Mouse (Mus musculus): ENCODE data around the gene Glp2r. TPM values are rescaled to one million over a fixed set of nuclear protein-coding genes. Genes with fewer than 3 reads are reported as not detected.

The Glp2r gene
- 0.20 and 0.24 TPM in 2 replicates for polyA plus RNA-seq (2021; fragmentation: Nextera tagmentation)
- long read RNA-seq, experiment 1, partial matches to known transcripts: 0 of 397 reads
- long read RNA-seq, experiment 1, other reads (novel, unspliced or antisense): 397 of 397 reads
- long read RNA-seq, experiment 2, full-length matches to known transcripts: 1 of 1,500 reads
- long read RNA-seq, experiment 2, partial matches to known transcripts: 1 of 1,500 reads
- long read RNA-seq, experiment 2, other reads (novel, unspliced or antisense): 1,498 of 1,500 reads

DNA sequence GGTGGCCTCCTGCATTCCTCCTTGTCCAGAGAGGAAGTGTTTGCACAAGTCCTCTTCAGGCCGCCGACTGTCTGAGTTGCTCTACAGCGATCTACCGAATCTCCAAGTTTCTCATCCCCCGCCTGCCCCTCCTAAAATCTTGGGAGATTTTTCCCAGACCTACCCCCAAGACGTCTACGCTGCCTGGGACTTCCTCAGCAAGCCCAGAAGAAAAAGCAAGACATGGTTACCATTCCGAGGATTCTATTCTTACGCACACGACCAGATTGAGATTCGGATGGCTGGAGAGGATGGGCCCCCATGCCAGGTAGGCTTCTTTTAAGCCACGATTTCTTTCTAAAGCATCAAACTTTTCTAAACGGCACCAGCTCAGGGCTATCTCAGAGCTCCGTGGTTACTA, at the start of gene Glp2r:
TSS of gene Glp2r (minus strand) at position 101 of the 400 bp plus-strand sequence.

DNA sequence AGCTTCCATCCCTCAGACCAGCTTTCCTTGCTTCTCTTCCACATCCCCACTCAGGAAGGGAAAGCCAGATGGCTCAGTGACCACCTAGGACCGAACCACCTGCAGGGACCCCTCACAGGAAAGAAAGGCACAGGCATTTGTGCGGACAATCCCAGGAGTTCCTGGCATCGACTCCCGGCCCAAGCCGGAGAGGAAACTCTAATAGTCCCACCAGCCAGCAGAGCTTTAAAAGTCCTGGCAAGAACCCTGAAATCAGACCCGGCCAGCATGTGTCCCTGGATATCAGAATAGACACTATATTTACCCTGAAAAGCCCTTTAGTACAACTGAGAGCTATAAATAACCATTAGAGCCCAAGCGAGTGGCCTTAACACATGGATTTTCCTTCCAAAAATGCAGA, 27.0 kb upstream of the Glp2r start, which contains the start of gene Dhrs7c:
TSS of gene Dhrs7c (plus strand) at position 257 of the 400 bp plus-strand sequence.

DNA sequence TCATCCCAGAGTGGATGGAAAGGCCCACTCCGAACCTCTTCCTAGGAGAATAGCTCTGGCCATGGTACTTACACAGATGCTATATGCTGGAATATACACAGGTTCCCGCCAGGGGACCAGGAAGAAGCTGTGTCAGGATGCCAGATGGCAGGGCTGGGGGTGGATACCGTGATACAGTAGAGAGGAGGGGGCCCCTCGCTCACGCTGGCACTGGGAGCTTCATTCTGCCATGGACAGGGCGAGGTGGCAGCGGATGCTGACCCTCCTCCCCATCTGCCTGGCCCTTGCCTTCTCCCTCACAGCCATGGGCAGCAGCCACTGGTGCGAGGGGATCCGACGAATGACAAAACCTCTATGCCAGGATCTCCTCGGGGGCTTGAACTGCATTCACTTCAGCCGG, 3.4 kb upstream of the Glp2r start, which contains the start of gene Gsg1l2:
TSS of gene Gsg1l2 (plus strand) at position 230 of the 400 bp plus-strand sequence.

DNA sequence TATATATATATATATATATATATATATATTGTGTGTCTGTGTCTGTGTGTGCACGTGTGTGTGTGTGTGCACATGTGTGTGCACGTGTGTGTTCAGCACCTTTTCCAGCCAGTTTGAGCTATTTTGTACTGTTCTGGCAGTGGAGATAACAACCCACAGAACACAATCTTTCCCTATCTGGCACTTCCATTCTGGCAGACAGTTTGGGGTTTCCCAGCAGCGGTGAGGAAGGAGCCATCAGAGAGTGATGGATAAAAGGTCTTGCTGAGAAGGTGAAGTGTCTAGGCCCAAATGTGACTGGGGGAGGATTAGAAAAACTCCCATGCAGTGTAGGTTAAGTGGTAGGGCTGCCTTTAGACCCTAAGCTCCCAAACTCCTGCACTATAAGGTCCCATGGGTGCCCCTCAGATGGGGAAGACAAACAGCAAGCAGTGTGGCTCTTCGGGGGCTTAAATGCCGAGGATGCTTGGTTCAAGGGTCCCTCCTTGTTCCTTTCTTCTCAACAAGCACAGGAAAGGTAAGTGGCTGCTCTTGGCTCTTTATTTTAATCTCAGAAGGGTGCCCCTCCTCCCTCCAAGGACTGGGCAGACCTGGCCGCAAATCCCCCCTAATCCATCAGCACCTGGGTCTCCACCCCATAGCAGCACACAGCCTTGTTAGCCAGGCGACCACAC, 76.1 kb downstream of the Glp2r start, which contains the start of gene Rcvrn:
TSS of gene Rcvrn (plus strand) at position 624 of the 674 bp plus-strand sequence.

Other genes with a start within 250 kb of the Glp2r start
- gene Rcvrn, start 75.8 kb downstream of the Glp2r start, polyA plus RNA-seq (2021; fragmentation: Nextera tagmentation): not detected in 2 replicates
- gene Gsg1l2, start 3.5 kb upstream of the Glp2r start, polyA plus RNA-seq (2021; fragmentation: Nextera tagmentation): not detected in 2 replicates
- not detected in 2 replicates for gene Dhrs7c, start 27.0 kb upstream of the Glp2r start, polyA plus RNA-seq (2021; fragmentation: Nextera tagmentation)
- gene Usp43, start 151.0 kb upstream of the Glp2r start, polyA plus RNA-seq (2021; fragmentation: Nextera tagmentation): 0.08 and 0.33 TPM in 2 replicates
- gene Cfap52, start 194.5 kb upstream of the Glp2r start, polyA plus RNA-seq (2021; fragmentation: Nextera tagmentation): 2.3 and 4.3 TPM in 2 replicates
- 49.7 and 64.0 TPM in 2 replicates for gene Stx8, start 195.0 kb upstream of the Glp2r start, polyA plus RNA-seq (2021; fragmentation: Nextera tagmentation)

Measured in layer of hippocampus, adult 6 months (tissue).